Mouse (Mus musculus): ENCODE measurements around the gene Zfp428. TPM values are rescaled to one million over a fixed set of nuclear protein-coding genes. Genes with fewer than 3 reads are reported as not detected.

Gene Zfp428
- 94.1 and 114 TPM in 2 replicates for total RNA-seq (2012; rRNA removed)

GRCm38 (mm10) chr7:24506838-24507725, at the start of gene Zfp428:
Gene Zfp428, plus strand, starts transcription at chr7:24507006.
- Histone ChIP-seq H3K9me3 (ENCODE audit: control insufficient read depth, insufficient read depth, low read depth, low read length) (no peaks in the 10 kb centered on the region), H3K27ac (ENCODE audit: insufficient read depth, low read depth, low read length, poor library complexity, severe bottlenecking) (peak within 1 kb of the TSS; percentile 97), H3K9ac (ENCODE audit: insufficient read depth, low read depth, low read length, poor library complexity, severe bottlenecking) (peak within 1 kb of the TSS; percentile 98), H3K36me3 (ENCODE audit: control insufficient read depth, insufficient read depth, low read length, poor library complexity, severe bottlenecking) (peaks cover 7% of the 10 kb centered on the region), H3K4me3 (ENCODE audit: insufficient read depth in 1 of 2, low read depth in 1 of 2, low read length in 2 of 2, poor library complexity in 1 of 2, severe bottlenecking in 1 of 2) (peak within 1 kb of the TSS; percentile 73 to 94), H3K4me1 (ENCODE audit: control insufficient read depth in 2 of 2, insufficient read depth in 2 of 2, low read length in 2 of 2, poor library complexity in 1 of 2) (peaks cover 2 to 31% of the 10 kb centered on the region in 2 experiments; a peak in 3 of 4 replicates)
- peak; percentile 26; the same call in 1 of the 2 replicates for TF ChIP-seq HCFC1 (IDR thresholded peaks at IDR 0.05; ENCODE audit: borderline replicate concordance, insufficient read depth, low read length)
- TF ChIP-seq ZNF384 (IDR thresholded peaks at IDR 0.05; ENCODE audit: low read depth, low read length) = peak; percentile 97
- TF ChIP-seq ZC3H11A (IDR thresholded peaks at IDR 0.05; ENCODE audit: borderline replicate concordance, low read depth, low read length) = no peak
- no peak for TF ChIP-seq MAFK (IDR thresholded peaks at IDR 0.05; ENCODE audit: insufficient read depth, low read depth, low read length)
- TF ChIP-seq CHD2 (IDR thresholded peaks at IDR 0.05; ENCODE audit: low read depth, low read length) = peak; percentile 70; the same call in 1 of the 2 replicates
- DNase-seq (ENCODE audit: low read depth, low spot score) = peak; percentile 90
- in situ Hi-C loops (cut with MboI; ENCODE audit: low sequenced_read_pairs in 2 of 2, unreplicated experiment in 2 of 2) = loop anchor here in 1 of 2 experiments (25.0 kb wide), 1 partner anchor 95 kb away; no protein-coding TSS in a partner anchor

- H3K4me1 ChIP-seq (ENCODE audit: control insufficient read depth in 2 of 2, insufficient read depth in 2 of 2, low read length in 2 of 2, poor library complexity in 1 of 2) = peaks cover 6 to 40% of the 10 kb centered on the region in 2 experiments; a peak in 3 of 4 replicates
- peak overlapping the region; percentile 7 to 22; a peak in 2 of 4 replicates for H3K4me3 ChIP-seq (ENCODE audit: insufficient read depth in 1 of 2, low read depth in 1 of 2, low read length in 2 of 2, poor library complexity in 1 of 2, severe bottlenecking in 1 of 2)
- H3K36me3 ChIP-seq (ENCODE audit: control insufficient read depth, insufficient read depth, low read length, poor library complexity, severe bottlenecking) = no peaks in the 10 kb centered on the region
- peak overlapping the region; percentile 67 for H3K27ac ChIP-seq (ENCODE audit: insufficient read depth, low read depth, low read length, poor library complexity, severe bottlenecking)
- DNase-seq (ENCODE audit: low read depth, low spot score) = no peak
- peak overlapping the region; percentile 34; the same call in 1 of the 2 replicates for H3K9ac ChIP-seq (ENCODE audit: insufficient read depth, low read depth, low read length, poor library complexity, severe bottlenecking)
- in situ Hi-C loops (cut with MboI; ENCODE audit: low sequenced_read_pairs in 2 of 2, unreplicated experiment in 2 of 2) = no loop called here
- no peak for TF ChIP-seq HCFC1 (IDR thresholded peaks at IDR 0.05; ENCODE audit: borderline replicate concordance, insufficient read depth, low read length)
- TF ChIP-seq MAFK (IDR thresholded peaks at IDR 0.05; ENCODE audit: insufficient read depth, low read depth, low read length) = no peak
- no peaks in the 10 kb centered on the region for H3K9me3 ChIP-seq (ENCODE audit: control insufficient read depth, insufficient read depth, low read depth, low read length)
Measured at GRCm38 (mm10) chr7:24457726-24458370, 49.0 kb upstream of the Zfp428 start.

GRCm38 (mm10) chr7:24459440-24459839, 47.4 kb upstream of the Zfp428 start:
- H3K9ac ChIP-seq (ENCODE audit: insufficient read depth, low read depth, low read length, poor library complexity, severe bottlenecking) = no peak overlapping the region
- peaks cover 8 to 38% of the 10 kb centered on the region in 2 experiments; a peak in 3 of 4 replicates for H3K4me1 ChIP-seq (ENCODE audit: control insufficient read depth in 2 of 2, insufficient read depth in 2 of 2, low read length in 2 of 2, poor library complexity in 1 of 2)
- no peak for TF ChIP-seq CHD2 (IDR thresholded peaks at IDR 0.05; ENCODE audit: low read depth, low read length)
- TF ChIP-seq MAFK (IDR thresholded peaks at IDR 0.05; ENCODE audit: insufficient read depth, low read depth, low read length) = peak; percentile 86
- TF ChIP-seq ZC3H11A (IDR thresholded peaks at IDR 0.05; ENCODE audit: borderline replicate concordance, low read depth, low read length) = no peak
- H3K36me3 ChIP-seq (ENCODE audit: control insufficient read depth, insufficient read depth, low read length, poor library complexity, severe bottlenecking) = no peaks in the 10 kb centered on the region
- no peak for DNase-seq (ENCODE audit: low read depth, low spot score)
- H3K4me3 ChIP-seq (ENCODE audit: insufficient read depth in 1 of 2, low read depth in 1 of 2, low read length in 2 of 2, poor library complexity in 1 of 2, severe bottlenecking in 1 of 2) = no peak overlapping the region
- H3K9me3 ChIP-seq (ENCODE audit: control insufficient read depth, insufficient read depth, low read depth, low read length) = no peaks in the 10 kb centered on the region
- in situ Hi-C loops (cut with MboI; ENCODE audit: low sequenced_read_pairs in 2 of 2, unreplicated experiment in 2 of 2) = no loop called here
- H3K27ac ChIP-seq (ENCODE audit: insufficient read depth, low read depth, low read length, poor library complexity, severe bottlenecking) = peak overlapping the region; percentile 34; the same call in 1 of the 2 replicates

GRCm38 (mm10) chr7:24459843-24460242, 47.0 kb upstream of the Zfp428 start:
- TF ChIP-seq HCFC1 (IDR thresholded peaks at IDR 0.05; ENCODE audit: borderline replicate concordance, insufficient read depth, low read length) (no peak), ZNF384 (IDR thresholded peaks at IDR 0.05; ENCODE audit: low read depth, low read length) (no peak), ZC3H11A (IDR thresholded peaks at IDR 0.05; ENCODE audit: borderline replicate concordance, low read depth, low read length) (no peak), CHD2 (IDR thresholded peaks at IDR 0.05; ENCODE audit: low read depth, low read length) (no peak), MAFK (IDR thresholded peaks at IDR 0.05; ENCODE audit: insufficient read depth, low read depth, low read length) (no peak)
- no peaks in the 10 kb centered on the region for H3K36me3 ChIP-seq (ENCODE audit: control insufficient read depth, insufficient read depth, low read length, poor library complexity, severe bottlenecking)
- in situ Hi-C loops (cut with MboI; ENCODE audit: low sequenced_read_pairs in 2 of 2, unreplicated experiment in 2 of 2) = no loop called here
- H3K9ac ChIP-seq (ENCODE audit: insufficient read depth, low read depth, low read length, poor library complexity, severe bottlenecking) = no peak overlapping the region
- no peak for DNase-seq (ENCODE audit: low read depth, low spot score)
- H3K4me1 ChIP-seq (ENCODE audit: control insufficient read depth in 2 of 2, insufficient read depth in 2 of 2, low read length in 2 of 2, poor library complexity in 1 of 2) = peaks cover 8 to 40% of the 10 kb centered on the region in 2 experiments; a peak in 3 of 4 replicates
- H3K4me3 ChIP-seq (ENCODE audit: insufficient read depth in 1 of 2, low read depth in 1 of 2, low read length in 2 of 2, poor library complexity in 1 of 2, severe bottlenecking in 1 of 2) = no peak overlapping the region
- H3K27ac ChIP-seq (ENCODE audit: insufficient read depth, low read depth, low read length, poor library complexity, severe bottlenecking) = peak overlapping the region; percentile 34; the same call in 1 of the 2 replicates
- H3K9me3 ChIP-seq (ENCODE audit: control insufficient read depth, insufficient read depth, low read depth, low read length) = no peaks in the 10 kb centered on the region

Measured in ES-E14 (cell line).